Mouse (Mus musculus): ENCODE results near the gene Clrn2. TPM values are rescaled to one million over a fixed set of nuclear protein-coding genes. Genes with fewer than 3 reads are reported as not detected.

The Clrn2 gene
- total RNA-seq, 2 experiments from 2014 or later, result not detected

DNA sequence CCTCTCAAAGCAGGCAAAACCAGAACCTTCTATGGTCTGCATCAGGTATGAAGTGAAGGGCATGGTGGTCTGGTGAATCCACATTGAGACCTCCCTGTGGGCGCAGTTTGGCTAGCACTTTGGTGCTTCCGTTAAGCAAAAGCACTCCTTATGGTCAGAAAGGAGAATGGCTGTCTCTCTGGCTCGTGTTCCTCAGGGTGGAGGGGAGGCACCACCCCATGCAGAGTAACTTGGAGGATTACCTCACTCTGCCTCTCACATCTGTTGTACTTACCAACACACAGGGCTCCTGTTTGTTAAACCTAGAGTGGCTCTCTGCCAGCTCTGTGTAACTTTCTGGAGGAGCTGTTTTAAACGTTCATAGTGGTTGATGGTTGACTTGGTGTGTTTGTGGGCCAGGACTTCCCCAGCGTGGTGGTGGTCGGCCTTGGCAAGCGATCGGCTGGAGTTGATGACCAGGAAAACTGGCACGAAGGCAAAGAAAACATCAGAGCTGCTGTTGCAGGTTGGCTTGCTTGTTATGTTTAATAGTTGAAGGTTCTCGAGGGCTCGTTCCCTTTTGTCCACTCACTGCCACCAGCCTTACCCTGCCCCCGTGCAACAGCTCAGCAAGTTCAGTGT is 43.5 kb downstream of the Clrn2 start:
- no peak for ATAC-seq (replicated peaks; ENCODE audit: low FRiP score, poor library complexity, severe bottlenecking)

DNA sequence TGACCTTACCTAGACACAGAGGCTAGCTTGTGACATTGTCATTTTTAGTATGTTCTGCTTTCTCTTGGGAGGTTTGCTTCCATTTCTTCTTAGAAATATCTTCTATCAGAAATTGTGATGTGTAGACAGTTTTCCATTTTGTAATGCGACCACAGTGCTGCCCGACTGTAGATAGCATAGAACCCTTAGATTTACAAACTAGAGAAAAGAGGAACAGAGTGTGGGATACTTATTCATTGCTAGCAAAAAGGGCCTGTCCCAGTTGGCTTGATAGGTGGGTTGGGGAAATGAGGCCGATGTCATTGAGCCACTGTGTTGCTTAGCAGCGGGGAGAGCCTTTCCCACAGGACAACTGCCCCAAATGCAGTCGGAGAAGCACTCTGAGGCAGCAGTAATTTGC is 44.0 kb downstream of the Clrn2 start:
- no peak for ATAC-seq (replicated peaks; ENCODE audit: low FRiP score, poor library complexity, severe bottlenecking)

DNA sequence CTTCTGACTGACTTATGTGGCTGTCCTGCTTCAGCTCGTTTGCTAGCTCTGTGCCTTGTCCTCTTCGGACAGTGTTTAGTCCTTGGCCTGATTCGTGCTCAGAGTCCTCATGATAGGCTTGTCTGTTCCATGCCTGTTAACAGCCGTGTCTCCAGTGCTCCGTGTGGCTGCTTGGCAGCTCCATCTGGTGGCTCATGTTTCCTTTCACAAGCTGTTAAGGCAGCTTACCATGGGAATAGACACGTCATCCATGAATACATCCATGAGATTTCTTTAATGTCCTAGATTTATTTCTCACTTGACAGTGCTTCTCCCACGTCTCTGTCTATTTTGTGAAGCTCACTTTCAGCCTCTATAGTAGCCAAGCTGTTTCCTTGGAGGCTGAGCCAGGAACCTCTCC is 56.5 kb downstream of the Clrn2 start:
- no peak for ATAC-seq (replicated peaks; ENCODE audit: low FRiP score, poor library complexity, severe bottlenecking)

DNA sequence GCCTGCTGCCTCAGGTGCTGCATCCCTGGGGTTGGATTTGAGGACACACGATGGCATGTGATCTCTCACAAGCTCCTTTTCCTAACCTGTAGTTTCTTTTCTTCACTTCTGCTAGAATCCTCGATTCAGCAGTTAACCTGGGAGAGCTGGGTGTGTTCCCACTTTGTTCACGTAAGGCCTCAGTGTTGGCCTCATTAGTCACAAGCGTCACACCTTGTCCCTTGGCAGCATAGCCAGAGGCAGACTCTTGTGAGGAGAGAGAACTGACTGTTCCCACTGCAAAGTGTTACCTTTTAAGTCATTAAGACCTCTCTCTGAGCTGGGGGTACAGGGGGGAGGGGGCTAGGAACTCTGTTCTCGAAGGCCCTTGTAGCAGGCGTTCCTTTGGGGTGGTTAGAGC is 59.4 kb downstream of the Clrn2 start:
- no peak for ATAC-seq (replicated peaks; ENCODE audit: low FRiP score, poor library complexity, severe bottlenecking)

DNA sequence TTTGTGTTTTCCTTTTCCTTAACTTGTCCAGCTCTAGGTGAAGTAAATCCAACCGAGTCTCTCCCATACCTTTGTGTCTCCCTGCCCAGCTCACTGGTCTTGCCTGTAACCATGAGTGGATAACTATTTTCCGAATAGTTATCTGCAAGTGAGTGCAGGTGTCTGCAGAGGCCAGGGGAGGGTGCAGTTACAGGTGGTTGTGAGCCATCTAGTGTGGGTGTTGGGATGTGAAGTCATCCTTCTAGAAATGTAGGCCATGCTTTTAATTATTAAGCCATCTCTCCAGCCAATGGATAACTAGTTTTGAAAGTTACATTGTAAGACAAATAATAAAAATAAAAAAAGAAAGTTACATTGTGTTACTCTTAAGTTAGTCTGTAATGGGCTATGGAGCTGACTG is 60.0 kb downstream of the Clrn2 start:
- no peak for ATAC-seq (replicated peaks; ENCODE audit: low FRiP score, poor library complexity, severe bottlenecking)

Other genes starting within 250 kb of the Clrn2 start
- 3.4 and 32.8 TPM in 2 replicates for gene Qdpr, start 3.5 kb upstream of the Clrn2 start, total RNA-seq (2015; ENCODE audit: low replicate concordance)
- 1.4 and 6.4 TPM in 2 replicates for gene Qdpr, start 3.5 kb upstream of the Clrn2 start, total RNA-seq (2017; ENCODE audit: low replicate concordance)
- gene Lap3, start 39.6 kb downstream of the Clrn2 start, total RNA-seq (2015; ENCODE audit: low replicate concordance), result 19.8 and 24.7 TPM in 2 replicates
- 14.8 and 27.7 TPM in 2 replicates for gene Lap3, start 39.6 kb downstream of the Clrn2 start, total RNA-seq (2017; ENCODE audit: low replicate concordance)
- 38.6 and 68.8 TPM in 2 replicates for gene Med28, start 66.5 kb downstream of the Clrn2 start, total RNA-seq (2015; ENCODE audit: low replicate concordance)
- gene Med28, start 66.5 kb downstream of the Clrn2 start, total RNA-seq (2017; ENCODE audit: low replicate concordance), result 3.4 and 18.1 TPM in 2 replicates
- gene Fam184b, start 185.9 kb downstream of the Clrn2 start, total RNA-seq (2015; ENCODE audit: low replicate concordance), result not detected in 2 replicates
- not detected in 2 replicates for gene Fam184b, start 185.9 kb downstream of the Clrn2 start, total RNA-seq (2017; ENCODE audit: low replicate concordance)
- 382 and 401 TPM in 2 replicates for gene Ncapg, start 216.2 kb downstream of the Clrn2 start, total RNA-seq (2015; ENCODE audit: low replicate concordance)
- 362 and 411 TPM in 2 replicates for gene Ncapg, start 216.2 kb downstream of the Clrn2 start, total RNA-seq (2017; ENCODE audit: low replicate concordance)